Mouse (Mus musculus) kidney, postnatal 0 days (tissue): ENCODE measurements around the gene Liph. TPM values are rescaled to one million over a fixed set of nuclear protein-coding genes. Genes with fewer than 3 reads are reported as not detected.

Source experiments
- ATAC-seq: fragments of 200-750 bp; cut with Nextera tagmentation; replicated peaks from 2 replicates; pipeline ENCODE4 v1.8.0; 2017; ENCODE audit warnings: low read depth, moderate number of reproducible peaks, moderate TSS enrichment, moderate library complexity; ENCODE audit not compliant: low FRiP score
- DNase-seq: peaks from one replicate; pipeline ENCODE4 v3.0.0-alpha.2; 2016; ENCODE audit warnings: low spot score
- H3K27ac ChIP-seq: fragments of 300-500 bp; sonication (generic); 2 replicates; pipeline ENCODE4 v1.5.1; 2014; ENCODE audit warnings: mild to moderate bottlenecking
- H3K27me3 ChIP-seq: fragments of 300-500 bp; sonication (generic); 2 replicates; pipeline ENCODE4 v1.6.1; 2014; ENCODE audit warnings: low read length, mixed read lengths; ENCODE audit not compliant: insufficient read depth
- H3K36me3 ChIP-seq: fragments of 300-500 bp; sonication (generic); 2 replicates; pipeline ENCODE4 v1.6.1; 2014; ENCODE audit warnings: low read length, mixed read lengths; ENCODE audit not compliant: insufficient read depth
- H3K4me1 ChIP-seq: fragments of 300-500 bp; sonication (generic); replicated peaks from 2 replicates; pipeline ENCODE4 v1.6.1; 2014; ENCODE audit warnings: antibody characterized with exemption, low read length, mixed read lengths; ENCODE audit not compliant: insufficient read depth
- H3K4me2 ChIP-seq: fragments of 300-500 bp; sonication (generic); 2 replicates; pipeline ENCODE4 v1.6.1; 2014; ENCODE audit warnings: mild to moderate bottlenecking, low read length, moderate library complexity, mixed read lengths
- H3K4me3 ChIP-seq: fragments of 300-500 bp; sonication (generic); replicated peaks from 2 replicates; pipeline ENCODE4 v1.5.1; 2014; ENCODE audit warnings: low read depth, low read length
- H3K9ac ChIP-seq: fragments of 300-500 bp; sonication (generic); 2 replicates; pipeline ENCODE4 v1.6.1; 2014; ENCODE audit warnings: low read depth, low read length
- H3K9me3 ChIP-seq: fragments of 300-500 bp; sonication (generic); replicated peaks from 2 replicates; pipeline ENCODE4 v1.6.1; 2016; ENCODE audit warnings: low read length, inconsistent platforms, mixed read lengths
- CTCF ChIP-seq: IDR thresholded peaks from 2 replicates; pipeline ENCODE4 v1.5.1; 2016; ENCODE audit warnings: antibody characterized with exemption, low read depth, mild to moderate bottlenecking, moderate library complexity
- WGBS: fragments of 180-500 bp; shearing (Covaris S2); extraction: QIAGEN DNeasy Blood & Tissue Kit; methylation state at CpG from one replicate; pipeline ENCODE4 v1.1.7; 2014; 5-methylcytosine and 5-hydroxymethylcytosine counted together
- polyA plus RNA-seq: library from polyadenylated mRNA; unstranded; fragments of >200 nt; fragmentation: Nextera tagmentation; extraction: Ambion mirVana; gene quantifications from 2 replicates; pipeline ENCODE4 v1.2.1, GENCODE M21; 2015

Gene Liph
- polyA plus RNA-seq, 1 experiment from 2014 or later = 1.0 TPM

- DNase-seq (peak; percentile 39), ATAC-seq (peak; percentile 67)
- Histone ChIP-seq H3K9me3 (no peaks in the 10 kb centered on the region), H3K4me3 (peak overlapping the region; percentile 97), H3K27ac (peak overlapping the region; percentile 85), H3K4me2 (peak overlapping the region; percentile 83), H3K36me3 (no peaks in the 10 kb centered on the region), H3K4me1 (peaks cover 5% of the 10 kb centered on the region; the same call in 1 of the 2 replicates), H3K9ac (peak overlapping the region; percentile 95), H3K27me3 (no peaks in the 10 kb centered on the region)
- WGBS = 3% methylated on average over 51 of the region's 51 CpGs
- TF ChIP-seq CTCF = no peak
These were observed 14.1 kb upstream of the Liph start for GRCm38 (mm10) chr16:22009596-22009995.

- peak within 1 kb of the TSS; percentile 97 for H3K4me3 ChIP-seq
- no peak for TF ChIP-seq CTCF
- peak within 1 kb of the TSS; percentile 85 for H3K27ac ChIP-seq
- H3K4me1 ChIP-seq = peaks cover 5% of the 10 kb centered on the region; the same call in 1 of the 2 replicates
- H3K4me2 ChIP-seq = peak within 1 kb of the TSS; percentile 83
- H3K27me3 ChIP-seq = no peaks in the 10 kb centered on the region
- no peaks in the 10 kb centered on the region for H3K9me3 ChIP-seq
- H3K9ac ChIP-seq = peak within 1 kb of the TSS; percentile 95
- WGBS = under 1% methylated on average over 45 of the region's 45 CpGs
- peak; percentile 100 for DNase-seq
- ATAC-seq = peak; percentile 99
- no peaks in the 10 kb centered on the region for H3K36me3 ChIP-seq
These were observed 13.7 kb upstream of the Liph start, which contains the start of gene Senp2 for GRCm38 (mm10) chr16:22009099-22009584. Gene Senp2, plus strand, starts transcription at chr16:22009484.

DNA sequence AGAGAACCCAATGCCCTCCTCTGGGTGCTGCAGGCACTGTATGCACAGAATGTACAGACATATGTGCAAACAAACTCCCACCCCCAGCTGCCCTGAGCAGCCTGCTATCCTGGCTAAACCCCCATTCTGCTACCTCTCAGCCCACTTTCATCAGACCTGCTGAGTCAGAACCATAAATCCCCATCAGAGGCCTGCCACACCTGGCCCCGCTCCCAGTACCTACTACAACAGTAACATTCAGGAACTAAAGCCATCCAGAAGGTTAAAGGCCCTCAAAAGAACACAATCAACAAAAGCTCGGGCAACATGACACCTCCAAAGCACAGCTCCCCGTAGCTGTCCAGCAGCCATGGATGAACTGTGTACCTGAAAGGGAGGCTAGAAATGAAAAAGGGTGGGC is 6.1 kb upstream of the Liph start:
- no peak for TF ChIP-seq CTCF
- H3K4me2 ChIP-seq = no peak overlapping the region
- no peak overlapping the region for H3K9ac ChIP-seq
- no peaks in the 10 kb centered on the region for H3K36me3 ChIP-seq
- no peak overlapping the region for H3K4me3 ChIP-seq
- H3K9me3 ChIP-seq = no peaks in the 10 kb centered on the region
- no peaks in the 10 kb centered on the region for H3K4me1 ChIP-seq
- ATAC-seq (no peak), DNase-seq (no peak)
- 14% methylated on average over 3 of the region's 3 CpGs for WGBS
- no peaks in the 10 kb centered on the region for H3K27me3 ChIP-seq
- H3K27ac ChIP-seq = no peak overlapping the region

- H3K36me3 ChIP-seq = no peaks in the 10 kb centered on the region
- H3K4me2 ChIP-seq = no peak overlapping the region
- no peak overlapping the region for H3K9ac ChIP-seq
- H3K27ac ChIP-seq = no peak overlapping the region
- H3K4me1 ChIP-seq = no peaks in the 10 kb centered on the region
- H3K27me3 ChIP-seq = no peaks in the 10 kb centered on the region
- no peak overlapping the region for H3K4me3 ChIP-seq
- peak; percentile 33; the same call in 1 of the 2 replicates for TF ChIP-seq CTCF
- DNase-seq = no peak
- ATAC-seq = no peak
- H3K9me3 ChIP-seq = no peaks in the 10 kb centered on the region
- 68% methylated on average over 4 of the region's 4 CpGs for WGBS
These were observed 5.7 kb upstream of the Liph start for GRCm38 (mm10) chr16:22001172-22001571.

- H3K4me3 ChIP-seq = no peak overlapping the region
- no peaks in the 10 kb centered on the region for H3K4me1 ChIP-seq
- DNase-seq (no peak), ATAC-seq (no peak)
- no peak for TF ChIP-seq CTCF
- H3K4me2 ChIP-seq = no peak overlapping the region
- H3K36me3 ChIP-seq = no peaks in the 10 kb centered on the region
- H3K27ac ChIP-seq = no peak overlapping the region
- no peaks in the 10 kb centered on the region for H3K27me3 ChIP-seq
- 84% methylated on average over 4 of the region's 4 CpGs for WGBS
- no peak overlapping the region for H3K9ac ChIP-seq
- H3K9me3 ChIP-seq = no peaks in the 10 kb centered on the region
These were observed 4.7 kb upstream of the Liph start for GRCm38 (mm10) chr16:21999941-22000690.

- Histone ChIP-seq H3K4me1 (no peaks in the 10 kb centered on the region), H3K27ac (no peak overlapping the region), H3K36me3 (no peaks in the 10 kb centered on the region), H3K9me3 (no peaks in the 10 kb centered on the region), H3K9ac (no peak overlapping the region), H3K27me3 (no peaks in the 10 kb centered on the region), H3K4me3 (no peak overlapping the region), H3K4me2 (no peak overlapping the region)
- TF ChIP-seq CTCF = no peak
- ATAC-seq = no peak
- DNase-seq = no peak
- WGBS = 71% methylated on average over 5 of the region's 5 CpGs
These were observed 2.6 kb upstream of the Liph start for GRCm38 (mm10) chr16:21998061-21998460.
